Mouse (Mus musculus): ENCODE data around the gene Rarg. TPM values are rescaled to one million over a fixed set of nuclear protein-coding genes. Genes with fewer than 3 reads are reported as not detected.
A peak's percentile ranks its signal among the peaks of the same experiment; 100 is the strongest.

Gene Rarg
- total and polyA plus RNA-seq, 3 experiments: 0.39 to 5.8 TPM; not detected in 1

- TF ChIP-seq E2F4 (IDR thresholded peaks at IDR 0.05; ENCODE audit: borderline replicate concordance, low read depth, low read length) (no peak), RCOR1 (IDR thresholded peaks at IDR 0.05; ENCODE audit: low read depth, low read length) (peak; percentile 72; the same call in 1 of the 2 replicates), POLR2A (IDR thresholded peaks at IDR 0.05; ENCODE audit: control insufficient read depth in 1 of 2, insufficient read depth in 1 of 2, low read depth in 1 of 2, low read length in 2 of 2, poor library complexity in 1 of 2) (peak; percentile 98 to 99), ZMIZ1 (IDR thresholded peaks at IDR 0.05; ENCODE audit: low read depth, low read length) (peak; percentile 96), KAT2A (conservative IDR thresholded peaks at IDR 0.05; ENCODE audit: low read depth, low read length) (peak; percentile 63; the same call in 1 of the 2 replicates), CTCF (IDR thresholded peaks at IDR 0.05 in 2 of 3, conservative IDR thresholded peaks at IDR 0.05 in 1 of 3; ENCODE audit: control insufficient read depth in 1 of 3, insufficient read depth in 1 of 3, low read depth in 2 of 3, low read length in 3 of 3, poor library complexity in 1 of 3, severe bottlenecking in 1 of 3) (peak in 2 of 3 experiments; percentile 17 to 47; a peak in 4 of 6 replicates), ZC3H11A (IDR thresholded peaks at IDR 0.05; ENCODE audit: low read depth, low read length) (no peak), CHD2 (IDR thresholded peaks at IDR 0.05; ENCODE audit: low read length) (no peak)
These were observed 21.9 kb upstream of the Rarg start, which contains the start of gene Mfsd5 (continued) for GRCm38 (mm10) chr15:102279092-102279782.

- Histone ChIP-seq H3K4me1 (ENCODE audit: control insufficient read depth in 1 of 2, insufficient read depth in 2 of 2, low read length in 2 of 2) (peaks cover 10 to 36% of the 10 kb centered on the region in 2 experiments), H3K9ac (ENCODE audit: control insufficient read depth, low read depth, low read length, poor library complexity, severe bottlenecking) (peak overlapping the region; percentile 75), H3K27me3 (ENCODE audit: control insufficient read depth in 1 of 2, insufficient read depth in 2 of 2, low read length in 2 of 2) (peaks cover 0 to 2% of the 10 kb centered on the region in 2 experiments; a peak in 1 of 4 replicates), H3K27ac (ENCODE audit: control insufficient read depth, low read depth, low read length) (peak overlapping the region; percentile 31), H3K36me3 (ENCODE audit: control insufficient read depth in 1 of 2, insufficient read depth in 2 of 2, low read length in 2 of 2) (peaks cover 0 to 31% of the 10 kb centered on the region in 2 experiments; a peak in 2 of 4 replicates), H3K9me3 (replicated peaks; ENCODE audit: insufficient read depth, low read length) (no peaks in the 10 kb centered on the region), H3K79me2 (ENCODE audit: control insufficient read depth, insufficient read depth, low read length, poor library complexity) (peaks cover 24% of the 10 kb centered on the region), H3K4me3 (ENCODE audit: control insufficient read depth in 1 of 2, insufficient read depth in 1 of 2, low read depth in 2 of 2, low read length in 2 of 2) (peak overlapping the region; percentile 67 to 91)
- DNase-seq (ENCODE audit: low read depth, low spot score): peak; percentile 64
- TF ChIP-seq ZMIZ1 (IDR thresholded peaks at IDR 0.05; ENCODE audit: low read depth, low read length): no peak
- no peak for TF ChIP-seq POLR2AphosphoS2 (IDR thresholded peaks at IDR 0.05; ENCODE audit: low read length)
- TF ChIP-seq GATA1 (IDR thresholded peaks at IDR 0.05; ENCODE audit: low read depth, low read length): no peak
- TF ChIP-seq HCFC1 (IDR thresholded peaks at IDR 0.05; ENCODE audit: low read depth, low read length): no peak
- no peak for TF ChIP-seq SMC3 (IDR thresholded peaks at IDR 0.05; ENCODE audit: low read depth, low read length)
- no peak for TF ChIP-seq CHD1 (IDR thresholded peaks at IDR 0.05; ENCODE audit: low read depth, low read length)
- TF ChIP-seq MYC (IDR thresholded peaks at IDR 0.05; ENCODE audit: low read depth, low read length): 0 out of 2 replicates have a peak, but pooled peaks have one; percentile 29
- TF ChIP-seq ETS1 (IDR thresholded peaks at IDR 0.05; ENCODE audit: low read depth, low read length): no peak
These were observed 21.4 kb upstream of the Rarg start for GRCm38 (mm10) chr15:102278726-102279091.

GRCm38 (mm10) chr15:102273982-102274716 lies 16.8 kb upstream of the Rarg start:
- Histone ChIP-seq H3K9ac (ENCODE audit: control insufficient read depth, low read depth, low read length, poor library complexity, severe bottlenecking) (no peak overlapping the region), H3K4me3 (ENCODE audit: control insufficient read depth in 1 of 2, insufficient read depth in 1 of 2, low read depth in 2 of 2, low read length in 2 of 2) (no peak overlapping the region), H3K9me3 (replicated peaks; ENCODE audit: insufficient read depth, low read length) (no peaks in the 10 kb centered on the region), H3K27ac (ENCODE audit: control insufficient read depth, low read depth, low read length) (no peak overlapping the region), H3K36me3 (ENCODE audit: control insufficient read depth in 1 of 2, insufficient read depth in 2 of 2, low read length in 2 of 2) (peaks cover 0 to 3% of the 10 kb centered on the region in 2 experiments; a peak in 1 of 4 replicates), H3K4me1 (ENCODE audit: control insufficient read depth in 1 of 2, insufficient read depth in 2 of 2, low read length in 2 of 2) (peaks cover 0 to 4% of the 10 kb centered on the region in 2 experiments; a peak in 2 of 4 replicates), H3K79me2 (ENCODE audit: control insufficient read depth, insufficient read depth, low read length, poor library complexity) (no peaks in the 10 kb centered on the region), H3K27me3 (ENCODE audit: control insufficient read depth in 1 of 2, insufficient read depth in 2 of 2, low read length in 2 of 2) (peaks cover 14% of the 10 kb centered on the region in 2 experiments)
- DNase-seq (ENCODE audit: low read depth, low spot score): no peak
- TF ChIP-seq MAX (IDR thresholded peaks at IDR 0.05; ENCODE audit: low read length) (peak; percentile 41; the same call in 1 of the 2 replicates), CTCF (IDR thresholded peaks at IDR 0.05 in 2 of 3, conservative IDR thresholded peaks at IDR 0.05 in 1 of 3; ENCODE audit: control insufficient read depth in 1 of 3, insufficient read depth in 1 of 3, low read depth in 2 of 3, low read length in 3 of 3, poor library complexity in 1 of 3, severe bottlenecking in 1 of 3) (peak; percentile 34 to 72 (median 64)), MYB (IDR thresholded peaks at IDR 0.05; ENCODE audit: low read depth, low read length) (no peak), UBTF (IDR thresholded peaks at IDR 0.05; ENCODE audit: borderline replicate concordance, insufficient read depth, low read depth, low read length) (no peak), SMC3 (IDR thresholded peaks at IDR 0.05; ENCODE audit: low read depth, low read length) (peak; percentile 80), JUND (IDR thresholded peaks at IDR 0.05; ENCODE audit: low read depth, low read length) (no peak), NRF1 (IDR thresholded peaks at IDR 0.05; ENCODE audit: insufficient read depth, low read depth, low read length, poor library complexity, severe bottlenecking) (no peak), ELF1 (IDR thresholded peaks at IDR 0.05; ENCODE audit: low read depth, low read length) (no peak), ZNF384 (IDR thresholded peaks at IDR 0.05; ENCODE audit: low read depth, low read length) (no peak), EP300 (IDR thresholded peaks at IDR 0.05; ENCODE audit: low read depth in 1 of 2, low read length in 2 of 2) (no peak), BHLHE40 (IDR thresholded peaks at IDR 0.05; ENCODE audit: borderline replicate concordance, low read depth, low read length) (no peak), MAFK (IDR thresholded peaks at IDR 0.05; ENCODE audit: borderline replicate concordance, low read depth, low read length) (no peak), HCFC1 (IDR thresholded peaks at IDR 0.05; ENCODE audit: low read depth, low read length) (no peak), E2F4 (IDR thresholded peaks at IDR 0.05; ENCODE audit: borderline replicate concordance, low read depth, low read length) (no peak), ZMIZ1 (IDR thresholded peaks at IDR 0.05; ENCODE audit: low read depth, low read length) (no peak), CHD2 (IDR thresholded peaks at IDR 0.05; ENCODE audit: low read length) (no peak), CHD1 (IDR thresholded peaks at IDR 0.05; ENCODE audit: low read depth, low read length) (no peak)

Data from MEL (cell line).